Mouse (Mus musculus) CD8-positive naive resting alpha-beta T cell, adult 57 days (primary cell): ENCODE results near the gene Tmed6. TPM values are rescaled to one million over a fixed set of nuclear protein-coding genes. Genes with fewer than 3 reads are reported as not detected.

Experiments
- total RNA-seq: library from RNA; stranded (reverse); gene quantifications from one replicate; pipeline ENCODE4 v1.2.4, GENCODE M21; 2023

The Tmed6 gene
- 1.4 TPM for total RNA-seq

GRCm38 (mm10) chr8:107065511-107066496, at the start of gene Tmed6:
Tmed6 (minus strand) TSS chr8:107065644.

GRCm38 (mm10) chr8:107096366-107097036, 31.1 kb upstream of the Tmed6 start, which contains the start of gene Terf2:
Terf2 (minus strand) TSS chr8:107096547.

GRCm38 (mm10) chr8:107056076-107056972, 9.1 kb downstream of the Tmed6 start, which contains the start of the genes Cog8 and Nip7:
Cog8 (minus strand) TSS chr8:107056689.
Nip7 (plus strand) TSS chr8:107056877.

GRCm38 (mm10) chr8:107048061-107048941, 17.1 kb downstream of the Tmed6 start, which contains the start of gene Pdf:
Pdf (minus strand) TSS chr8:107048614.

GRCm38 (mm10) chr8:107030650-107031576, 34.5 kb downstream of the Tmed6 start, which contains the start of gene Vps4a:
Vps4a (plus strand) TSS chr8:107031222.

Other genes starting within 250 kb of the Tmed6 start
- 0.70 TPM for gene Has3, start 195.4 kb downstream of the Tmed6 start, total RNA-seq
- gene Utp4, start 172.0 kb downstream of the Tmed6 start, total RNA-seq, result 45.4 TPM
- gene Sntb2, start 129.9 kb downstream of the Tmed6 start, total RNA-seq, result 11.6 TPM
- 45.4 TPM for gene Vps4a, start 34.4 kb downstream of the Tmed6 start, total RNA-seq
- gene Pdf, start 17.0 kb downstream of the Tmed6 start, total RNA-seq, result 7.4 TPM
- gene Cog8, start 9.0 kb downstream of the Tmed6 start, total RNA-seq, result 36.2 TPM
- 62.6 TPM for gene Nip7, start 8.8 kb downstream of the Tmed6 start, total RNA-seq
- gene Terf2, start 30.9 kb upstream of the Tmed6 start, total RNA-seq, result 62.3 TPM
- 26.9 TPM for gene Cyb5b, start 85.0 kb upstream of the Tmed6 start, total RNA-seq
- 55.5 TPM for gene Nfat5, start 227.8 kb upstream of the Tmed6 start, total RNA-seq